Mouse (Mus musculus) heart, postnatal 0 days (tissue): ENCODE measurements at regions not wholly inside any gene's neighbourhood (a gene's known extent, or its start where the extent isn't known, plus 50 kb on each side); places are given as distances from the start of the nearest gene placed in this dataset.
A peak's percentile ranks its signal among the peaks of the same experiment; 100 is the strongest.

Experiments
- ATAC-seq: fragments of 200-750 bp; cut with Nextera tagmentation; 2 replicates; pipeline ENCODE4 v1.8.0; 2017; ENCODE audit warnings: low read depth, moderate number of reproducible peaks, moderate library complexity; ENCODE audit not compliant: insufficient read depth
- DNase-seq: peaks from one replicate; pipeline ENCODE4 v3.0.0-alpha.2; 2016; ENCODE audit warnings: low spot score
- H3K27ac ChIP-seq: fragments of 300-500 bp; sonication (generic); 2 replicates; pipeline ENCODE4 v1.5.1; 2014; ENCODE audit warnings: low read depth, mild to moderate bottlenecking
- H3K27me3 ChIP-seq: fragments of 300-500 bp; sonication (generic); 2 replicates; pipeline ENCODE4 v1.6.1; 2014; ENCODE audit warnings: low read length, mixed read lengths; ENCODE audit not compliant: control insufficient read depth, insufficient read depth
- H3K36me3 ChIP-seq: fragments of 300-500 bp; sonication (generic); replicated peaks from 2 replicates; pipeline ENCODE4 v1.6.1; 2014; ENCODE audit warnings: low read length, mixed read lengths; ENCODE audit not compliant: control insufficient read depth, insufficient read depth
- H3K4me1 ChIP-seq: fragments of 300-500 bp; sonication (generic); 2 replicates; pipeline ENCODE4 v1.6.1; 2014; ENCODE audit warnings: antibody characterized with exemption; ENCODE audit not compliant: control insufficient read depth, insufficient read depth
- H3K4me2 ChIP-seq: fragments of 300-500 bp; sonication (generic); 2 replicates; pipeline ENCODE4 v1.6.1; 2014; ENCODE audit warnings: low read depth, mild to moderate bottlenecking, low read length, moderate library complexity
- H3K4me3 ChIP-seq: fragments of 300-500 bp; sonication (generic); 2 replicates; pipeline ENCODE4 v1.5.1; 2014; ENCODE audit warnings: low read depth, low read length
- H3K9ac ChIP-seq: fragments of 300-500 bp; sonication (generic); replicated peaks from 2 replicates; pipeline ENCODE4 v1.6.1; 2014; ENCODE audit warnings: low read depth, low read length, mixed read lengths
- H3K9me3 ChIP-seq: fragments of 300-500 bp; sonication (generic); replicated peaks from 2 replicates; pipeline ENCODE4 v1.6.1; 2016; ENCODE audit warnings: low read length; ENCODE audit not compliant: control insufficient read depth
- CTCF ChIP-seq: IDR thresholded peaks from 2 replicates; pipeline ENCODE4 v1.5.1; 2016; ENCODE audit warnings: antibody characterized with exemption, control low read depth, low read depth
- EP300 ChIP-seq: IDR thresholded peaks from 2 replicates; pipeline ENCODE4 v1.6.1; 2016; ENCODE audit warnings: antibody characterized with exemption, low read depth
- WGBS: fragments of 180-500 bp; shearing (Covaris S2); extraction: QIAGEN DNeasy Blood & Tissue Kit; methylation state at CpG from one replicate; pipeline ENCODE4 v1.1.7; 2014; 5-methylcytosine and 5-hydroxymethylcytosine counted together

DNA sequence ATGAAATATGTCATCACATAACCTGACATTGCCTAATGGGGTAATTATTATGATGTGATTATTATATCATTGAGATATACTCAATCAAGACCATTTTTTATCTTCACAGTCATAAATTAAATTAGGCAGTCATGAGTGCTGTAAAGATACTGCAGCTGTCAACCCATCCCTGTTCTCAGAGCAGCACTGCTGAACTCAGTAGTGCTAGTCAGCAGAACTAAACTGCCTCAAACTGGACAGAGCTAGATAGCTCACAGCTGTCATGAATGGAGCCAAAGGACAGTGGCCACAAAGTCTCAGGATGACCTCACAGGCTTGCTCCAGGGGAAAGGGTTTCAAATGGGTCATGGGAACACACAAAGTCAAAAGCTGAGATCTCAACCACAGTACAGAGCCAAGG, 71.3 kb downstream of the Gm6760 start:
- Histone ChIP-seq H3K4me1 (no peaks in the 10 kb centered on the region), H3K4me2 (no peak overlapping the region), H3K4me3 (no peak overlapping the region), H3K27ac (no peak overlapping the region), H3K27me3 (no peaks in the 10 kb centered on the region), H3K9me3 (no peaks in the 10 kb centered on the region), H3K9ac (no peak overlapping the region), H3K36me3 (no peaks in the 10 kb centered on the region)
- TF ChIP-seq CTCF: no peak
- no peak for TF ChIP-seq EP300
- ATAC-seq: no peak
- no peak for DNase-seq

- Histone ChIP-seq H3K4me3 (no peak overlapping the region), H3K9ac (no peak overlapping the region), H3K9me3 (no peaks in the 10 kb centered on the region), H3K4me2 (no peak overlapping the region), H3K27me3 (no peaks in the 10 kb centered on the region), H3K4me1 (no peaks in the 10 kb centered on the region), H3K27ac (no peak overlapping the region), H3K36me3 (no peaks in the 10 kb centered on the region)
- TF ChIP-seq CTCF (peak; percentile 50), EP300 (no peak)
- DNase-seq (no peak), ATAC-seq (no peak)
- WGBS: 4% methylated on average over 1 of the region's 1 CpGs
Measured at GRCm38 (mm10) chrX:64058389-64058788, 93.6 kb downstream of the Gm6760 start.

DNA sequence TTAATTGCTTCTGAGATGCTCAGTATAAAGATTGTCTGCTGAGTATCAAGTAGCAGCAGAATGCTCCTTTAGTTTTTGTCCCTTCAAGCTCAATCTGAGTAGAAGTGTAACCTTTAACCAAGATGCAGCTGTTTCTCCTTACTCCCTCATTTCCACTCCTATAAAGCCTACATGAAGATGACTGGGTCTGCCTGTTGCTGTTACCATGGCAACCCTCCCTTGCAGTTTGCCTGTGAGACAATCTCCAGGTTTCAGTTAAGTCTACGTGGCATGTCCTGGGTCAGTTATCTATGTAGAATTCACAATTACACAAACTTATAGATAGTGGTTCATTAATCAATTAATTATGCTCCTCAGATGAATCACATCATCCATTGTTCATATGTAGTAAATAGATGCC, 95.2 kb downstream of the Gm6760 start:
- H3K36me3 ChIP-seq: no peaks in the 10 kb centered on the region
- ATAC-seq (no peak), DNase-seq (no peak)
- no peak overlapping the region for H3K4me3 ChIP-seq
- no peaks in the 10 kb centered on the region for H3K9me3 ChIP-seq
- no peak for TF ChIP-seq CTCF
- no peak for TF ChIP-seq EP300
- no peak overlapping the region for H3K9ac ChIP-seq
- H3K4me1 ChIP-seq: no peaks in the 10 kb centered on the region
- no peak overlapping the region for H3K4me2 ChIP-seq
- H3K27ac ChIP-seq: no peak overlapping the region
- WGBS: 56% methylated on average over 1 of the region's 1 CpGs
- H3K27me3 ChIP-seq: no peaks in the 10 kb centered on the region
